Mouse (Mus musculus): Measurements from ENCODE around the gene Pcyt2. TPM values are rescaled to one million over a fixed set of nuclear protein-coding genes. Genes with fewer than 3 reads are reported as not detected.
A peak's percentile ranks its signal among the peaks of the same experiment; 100 is the strongest.
"Not testable (repeated sequence)": the region's sequence is repeated elsewhere in the genome, so short reads cannot be mapped to it uniquely, and the experiment has no call there.

Pcyt2 gene
- total RNA-seq, 2 experiments from 2014 or later = 115 to 135 TPM

GRCm38 (mm10) chr11:120597240-120598235, 20.2 kb downstream of the Pcyt2 start:
- no peak for DNase-seq (ENCODE audit: low spot score in 2 of 2)
- intact Hi-C loops (cut with DNase I) = no loop called here

GRCm38 (mm10) chr11:120588531-120588930, 29.2 kb downstream of the Pcyt2 start:
- intact Hi-C loops (cut with DNase I) = no loop called here
- no peak for DNase-seq (ENCODE audit: low spot score in 2 of 2)

- DNase-seq (ENCODE audit: low spot score in 2 of 2) = no peak
- intact Hi-C loops (cut with DNase I) = no loop called here
These were observed 33.8 kb downstream of the Pcyt2 start for GRCm38 (mm10) chr11:120583937-120584336.

- intact Hi-C loops (cut with DNase I) = not testable (repeated sequence)
These were observed 34.8 kb downstream of the Pcyt2 start for GRCm38 (mm10) chr11:120582982-120583293.

GRCm38 (mm10) chr11:120582268-120582981, 35.3 kb downstream of the Pcyt2 start:
- DNase-seq (ENCODE audit: low spot score in 2 of 2) = no peak
- intact Hi-C loops (cut with DNase I) = no loop called here

More at GRCm38 (mm10) chr11:120582982-120583293, 34.8 kb downstream of the Pcyt2 start:
- not testable (repeated sequence) for DNase-seq (ENCODE audit: low spot score in 2 of 2)

- intact Hi-C loops (cut with DNase I) = loop anchor here (1.0 kb wide), 1 partner anchor 8 kb away; the partner anchor contains the start of gene P4hb
- peak; percentile 93 for DNase-seq (ENCODE audit: low spot score in 2 of 2)
These were observed 36.1 kb downstream of the Pcyt2 start, which contains the start of gene Arhgdia for GRCm38 (mm10) chr11:120581490-120582267. TSS of gene Arhgdia (minus strand) at chr11:120581624.

- intact Hi-C loops (cut with DNase I) = loop anchor here (1.0 kb wide), 1 partner anchor 8 kb away; the partner anchor contains the start of gene P4hb
- peak; percentile 45 to 50 for DNase-seq (ENCODE audit: low spot score in 2 of 2)
These were observed 36.8 kb downstream of the Pcyt2 start for GRCm38 (mm10) chr11:120580871-120581331.

- peak in 1 of 2 experiments; percentile 6 for DNase-seq (ENCODE audit: low spot score in 2 of 2)
- intact Hi-C loops (cut with DNase I) = no loop called here
These were observed 37.5 kb downstream of the Pcyt2 start for GRCm38 (mm10) chr11:120580190-120580589.

GRCm38 (mm10) chr11:120579316-120580107, 38.2 kb downstream of the Pcyt2 start:
- intact Hi-C loops (cut with DNase I) = loop anchor here (10.0 kb wide), 1 partner anchor 95 kb away; the partner anchor contains the start of gene Mrpl12
- DNase-seq (ENCODE audit: low spot score in 2 of 2) = peak; percentile 57 to 66

- intact Hi-C loops (cut with DNase I) = loop anchor here (10.0 kb wide), 1 partner anchor 94 kb away; the partner anchor contains the start of gene Mrpl12
- DNase-seq (ENCODE audit: low spot score in 2 of 2) = no peak
These were observed 39.0 kb downstream of the Pcyt2 start for GRCm38 (mm10) chr11:120578694-120579243.

GRCm38 (mm10) chr11:120578024-120578693, 39.6 kb downstream of the Pcyt2 start:
- no peak for DNase-seq (ENCODE audit: low spot score in 2 of 2)

GRCm38 (mm10) chr11:120577211-120578023, 40.3 kb downstream of the Pcyt2 start:
- no peak for DNase-seq (ENCODE audit: low spot score in 2 of 2)
- intact Hi-C loops (cut with DNase I) = loop anchor here (10.0 kb wide), 1 partner anchor 93 kb away; the partner anchor contains the start of gene Mrpl12

More at GRCm38 (mm10) chr11:120578024-120578693, 39.6 kb downstream of the Pcyt2 start:
- intact Hi-C loops (cut with DNase I) = loop anchor here (10.0 kb wide), 1 partner anchor 93 kb away; the partner anchor contains the start of gene Mrpl12

GRCm38 (mm10) chr11:120576365-120576981, 41.3 kb downstream of the Pcyt2 start:
- intact Hi-C loops (cut with DNase I) = loop anchor here (10.0 kb wide), 1 partner anchor 92 kb away; the partner anchor contains the start of gene Mrpl12
- no peak for DNase-seq (ENCODE audit: low spot score in 2 of 2)

GRCm38 (mm10) chr11:120575940-120576339, 41.8 kb downstream of the Pcyt2 start:
- no peak for DNase-seq (ENCODE audit: low spot score in 2 of 2)
- intact Hi-C loops (cut with DNase I) = loop anchor here (10.0 kb wide), 1 partner anchor 91 kb away; the partner anchor contains the start of gene Mrpl12

GRCm38 (mm10) chr11:120575046-120575445, 42.7 kb downstream of the Pcyt2 start:
- intact Hi-C loops (cut with DNase I) = loop anchor here (10.0 kb wide), 1 partner anchor 90 kb away; the partner anchor contains the start of gene Mrpl12

GRCm38 (mm10) chr11:120574278-120574600, 43.5 kb downstream of the Pcyt2 start:
- DNase-seq (ENCODE audit: low spot score in 2 of 2) = no peak
- intact Hi-C loops (cut with DNase I) = loop anchor here (10.0 kb wide), 1 partner anchor 89 kb away; the partner anchor contains the start of gene Mrpl12

More at GRCm38 (mm10) chr11:120575046-120575445, 42.7 kb downstream of the Pcyt2 start:
- no peak for DNase-seq (ENCODE audit: low spot score in 2 of 2)
